Comparison of ENCODE assay signal across 8 mouse cellular contexts in the genomic region with DNA sequence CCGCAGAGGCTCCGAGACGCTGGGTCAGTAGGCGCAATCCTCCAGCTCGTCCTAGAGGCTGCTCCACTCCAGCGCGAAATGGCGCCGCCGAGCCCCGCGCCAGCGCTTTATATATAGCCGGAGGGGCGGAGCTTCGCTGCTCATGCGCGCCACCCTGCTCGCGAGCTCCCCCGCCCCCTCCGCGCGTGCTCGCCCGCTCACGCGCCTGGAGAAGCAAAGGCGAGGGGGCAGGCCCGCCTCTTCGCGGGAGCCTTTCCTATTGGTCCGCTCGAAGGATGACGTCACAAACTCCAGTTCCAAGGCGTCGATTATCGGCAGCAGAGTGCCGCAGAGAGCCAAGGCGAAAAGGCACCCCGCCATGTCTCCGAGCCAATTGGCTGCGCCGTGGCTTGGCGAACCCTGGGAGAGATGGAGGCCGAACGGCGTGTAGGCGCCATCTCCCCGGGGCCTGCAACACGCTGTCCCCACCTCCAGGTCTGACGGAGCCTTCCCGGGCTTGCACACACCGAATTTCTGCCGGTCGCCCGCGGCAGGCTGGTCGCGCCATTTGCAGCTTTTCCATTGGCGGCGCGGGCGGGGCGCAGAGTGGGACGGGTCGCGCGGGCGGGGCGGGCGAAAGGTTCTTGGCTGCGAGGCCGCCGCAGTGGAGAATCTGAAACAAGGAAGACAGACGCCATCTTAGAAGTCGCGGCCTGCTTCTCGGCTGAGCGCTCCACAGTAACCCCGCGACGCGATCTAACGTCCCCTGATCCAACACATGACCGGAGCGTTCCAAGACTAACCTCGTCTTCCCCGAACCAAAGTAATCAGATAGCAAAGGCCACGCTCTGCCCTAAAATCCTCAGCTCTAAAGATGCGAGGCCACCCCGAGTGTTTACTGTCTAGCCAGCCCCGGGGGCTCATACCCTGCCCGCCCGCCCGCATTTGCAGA. TPM values are rescaled to one million over a fixed set of nuclear protein-coding genes. Genes with fewer than 3 reads are reported as not detected.
DNase-seq lines count a peak whose midpoint lies in the region; ATAC-seq lines count a peak whose summit lies in the region.

A gene (plus strand): TSS at position 293 of the 931 bp plus-strand sequence.

- under 1% methylated on average over 96 of the region's 96 CpGs for WGBS in intestine, embryonic 14.5 days

- peak within 1 kb of the TSS; percentile 97 for H3K4me2 ChIP-seq in intestine, embryonic 14.5 days (ENCODE audit: low read length)

- H3K9ac ChIP-seq in intestine, embryonic 14.5 days (ENCODE audit: low read length), result peak within 1 kb of the TSS; percentile 96

- peaks cover 44% of the 10 kb centered on the region for H3K36me3 ChIP-seq in intestine, embryonic 14.5 days (ENCODE audit: control insufficient read depth, insufficient read depth, low read length)

- H3K9me3 ChIP-seq in intestine, embryonic 14.5 days (ENCODE audit: control insufficient read depth, low read length), result no peaks in the 10 kb centered on the region

- H3K4me3 ChIP-seq in intestine, embryonic 14.5 days (ENCODE audit: low read depth, low read length), result peak within 1 kb of the TSS; percentile 95

- no peaks in the 10 kb centered on the region for H3K27me3 ChIP-seq in intestine, embryonic 14.5 days (replicated peaks; ENCODE audit: control insufficient read depth, insufficient read depth, low read length)

- intact Hi-C loops in left cerebral cortex, postnatal 14 days (cut with DNase I), result loop anchor here (5.0 kb wide), 2 partner anchors 82 to 473 kb away; a partner anchor contains a TSS

- H3K4me1 ChIP-seq in intestine, embryonic 14.5 days (replicated peaks; ENCODE audit: control insufficient read depth, insufficient read depth, low read length), result peaks cover 16% of the 10 kb centered on the region

- peak within 1 kb of the TSS; percentile 100 for H3K27ac ChIP-seq in intestine, embryonic 14.5 days (ENCODE audit: low read depth)

- peak; percentile 99 to 100 for DNase-seq in adrenal gland, adult 18-20 months (ENCODE audit: low spot score in 2 of 2)
- peak; percentile 99 for DNase-seq in embryo, embryonic 11 days
- DNase-seq in gastrocnemius, postnatal 25 days, result peak; percentile 99
- peak; percentile 100 for DNase-seq in intestine, embryonic 14.5 days (ENCODE audit: low spot score)
- peak; percentile 99 for DNase-seq in left cerebral cortex, postnatal 14 days (ENCODE audit: low spot score in 2 of 2)
- peak; percentile 99 for DNase-seq in mesoderm, embryonic 11.5 days (ENCODE audit: low read depth, low spot score)
- DNase-seq in right cerebral cortex, postnatal 36 days (ENCODE audit: low spot score in 2 of 2), result peak; percentile 98 to 99
- peak; percentile 98 for DNase-seq in yolk sac, embryonic 10.5 days (ENCODE audit: low spot score)

- ATAC-seq in intestine, embryonic 14.5 days (replicated peaks; ENCODE audit: low FRiP score, low TSS enrichment, low read depth), result peak; percentile 79

RNA-seq across cellular contexts. Expression of the gene that starts here (rescaled TPM):
- total RNA-seq in adrenal gland, adult 18-20 months (2021), result 10 to 100 TPM; 14.7 to 21.0 TPM
- total RNA-seq in gastrocnemius, postnatal 25 days (2021), result 1 to 10 TPM; 2.8 to 3.1 TPM
- 11.0 and 13.5 TPM in 2 replicates for polyA plus RNA-seq in intestine, embryonic 14.5 days (2014; fragmentation: Nextera tagmentation; extraction: Ambion mirVana)
- total RNA-seq in left cerebral cortex, postnatal 14 days (2021), result 10 to 100 TPM; 25.8 to 29.1 TPM

Comparison
In these comparisons a context has a peak if more than half of its experiments do, and no peak if none do; other contexts are left out.
1. Peak in every context shown above with its lines: DNase-seq, ATAC-seq, H3K4me3 ChIP-seq and H3K27ac ChIP-seq.